Mouse (Mus musculus) testis, adult 10 weeks (tissue): ENCODE data around the gene Opa1. TPM values are rescaled to one million over a fixed set of nuclear protein-coding genes. Genes with fewer than 3 reads are reported as not detected.

Source experiments
- polyA plus RNA-seq: library from polyadenylated mRNA; stranded (reverse); fragments of 350-450 nt; fragmentation: Illumina TruSeq; extraction: RNeasy Lipid Tissue Mini Kit (QIAGEN cat#74804); gene quantifications from one replicate; pipeline ENCODE4 v1.2.3, GENCODE M21; 2014; ENCODE audit warnings: low read depth, low replicate concordance

The Opa1 gene
- polyA plus RNA-seq: 45.6 TPM

GRCm38 (mm10) chr16:29579167-29579786, at the start of gene Opa1:
Gene Opa1, plus strand, starts transcription at chr16:29579334.

GRCm38 (mm10) chr16:29544829-29545228, 34.3 kb upstream of the Opa1 start, which contains the start of gene Atp13a4:
Gene Atp13a4, minus strand, starts transcription at chr16:29544864.

Other genes starting within 250 kb of the Opa1 start
- 0.06 TPM for gene Atp13a5, start 200.6 kb upstream of the Opa1 start, polyA plus RNA-seq
- 6.2 TPM for gene Atp13a4, start 34.5 kb upstream of the Opa1 start, polyA plus RNA-seq